Mouse (Mus musculus) cerebellum, adult 2 months (tissue): ENCODE measurements at regions not wholly inside any gene's neighbourhood (a gene's known extent, or its start where the extent isn't known, plus 50 kb on each side); places are given as distances from the start of the nearest gene placed in this dataset.

ENCODE experiments used
- CTCF ChIP-seq: fragments of 200-500 bp; IDR thresholded peaks from 2 replicates; pipeline ENCODE4 v1.5.1; 2011; ENCODE audit warnings: low read depth, mild to moderate bottlenecking, control low read depth, low read length, moderate library complexity, borderline replicate concordance; ENCODE audit not compliant: insufficient read depth
- POLR2A ChIP-seq: fragments of 200-500 bp; IDR thresholded peaks from 2 replicates; pipeline ENCODE4 v1.6.1; 2011; ENCODE audit warnings: low read length, control low read depth, borderline replicate concordance; ENCODE audit not compliant: insufficient read depth

DNA sequence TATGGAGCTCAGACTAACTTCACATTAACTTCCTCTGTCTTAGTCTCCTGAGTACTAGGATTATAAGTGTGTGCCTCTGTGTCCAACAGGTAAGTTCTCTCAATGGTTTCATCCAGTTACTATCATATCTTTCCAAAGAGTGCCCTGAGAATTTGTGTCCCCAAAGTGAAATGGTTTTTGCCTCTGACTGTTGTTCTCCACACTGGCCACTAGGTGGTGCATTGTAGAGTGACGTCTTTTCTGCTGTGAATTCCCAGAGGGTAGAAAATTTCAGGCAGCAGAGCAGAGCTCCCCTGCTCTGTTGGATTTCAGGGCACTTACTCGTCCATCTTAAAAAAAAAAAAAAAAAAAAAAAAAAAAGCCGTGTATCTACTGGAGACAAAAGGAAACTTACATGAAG, 138.4 kb upstream of the Satb1 start:
- TF ChIP-seq POLR2A: no peak
- TF ChIP-seq CTCF: no peak
